Mouse (Mus musculus): Measurements from ENCODE around the gene Parp1. TPM values are rescaled to one million over a fixed set of nuclear protein-coding genes. Genes with fewer than 3 reads are reported as not detected.
A peak's percentile ranks its signal among the peaks of the same experiment; 100 is the strongest.
"Not testable (repeated sequence)": the region's sequence is repeated elsewhere in the genome, so short reads cannot be mapped to it uniquely, and the experiment has no call there.

Parp1 gene
- total RNA-seq, 2 experiments from 2014 or later = 148 to 156 TPM

GRCm38 (mm10) chr1:180622389-180622788 is 53.7 kb downstream of the Parp1 start:
- no peak for DNase-seq (ENCODE audit: extremely low spot score in 1 of 2, low spot score in 1 of 2)

GRCm38 (mm10) chr1:180623911-180624310 is 55.2 kb downstream of the Parp1 start:
- no peak for DNase-seq (ENCODE audit: extremely low spot score in 1 of 2, low spot score in 1 of 2)

- no peak for DNase-seq (ENCODE audit: extremely low spot score in 1 of 2, low spot score in 1 of 2)
Observed at GRCm38 (mm10) chr1:180626141-180626540, 57.4 kb downstream of the Parp1 start.

DNA sequence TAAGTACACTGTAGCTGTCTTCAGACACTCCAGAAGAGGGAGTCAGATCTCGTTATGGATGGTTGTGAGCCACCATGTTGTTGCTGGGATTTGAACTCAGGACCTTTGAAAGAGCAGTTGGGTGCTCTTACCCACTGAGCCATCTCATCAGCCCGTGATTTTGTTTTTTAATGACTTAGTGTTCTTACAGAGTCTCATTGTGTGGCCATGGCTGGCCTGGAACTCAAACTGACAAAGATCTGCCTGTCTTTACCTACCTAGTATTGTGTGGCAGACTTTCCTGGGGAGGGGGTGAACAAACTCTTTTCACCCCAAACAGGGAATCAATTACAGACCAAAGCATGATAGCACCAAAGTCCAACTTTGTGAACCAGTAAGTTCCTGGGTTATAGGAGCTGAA is 69.1 kb downstream of the Parp1 start:
- not testable (repeated sequence) for DNase-seq (ENCODE audit: extremely low spot score in 1 of 2, low spot score in 1 of 2)

GRCm38 (mm10) chr1:180639416-180640401 is 71.0 kb downstream of the Parp1 start:
- no peak for DNase-seq (ENCODE audit: extremely low spot score in 1 of 2, low spot score in 1 of 2)

- peak in 1 of 2 experiments; percentile 8 for DNase-seq (ENCODE audit: extremely low spot score in 1 of 2, low spot score in 1 of 2)
Observed at GRCm38 (mm10) chr1:180640605-180641125, 71.9 kb downstream of the Parp1 start.

DNA sequence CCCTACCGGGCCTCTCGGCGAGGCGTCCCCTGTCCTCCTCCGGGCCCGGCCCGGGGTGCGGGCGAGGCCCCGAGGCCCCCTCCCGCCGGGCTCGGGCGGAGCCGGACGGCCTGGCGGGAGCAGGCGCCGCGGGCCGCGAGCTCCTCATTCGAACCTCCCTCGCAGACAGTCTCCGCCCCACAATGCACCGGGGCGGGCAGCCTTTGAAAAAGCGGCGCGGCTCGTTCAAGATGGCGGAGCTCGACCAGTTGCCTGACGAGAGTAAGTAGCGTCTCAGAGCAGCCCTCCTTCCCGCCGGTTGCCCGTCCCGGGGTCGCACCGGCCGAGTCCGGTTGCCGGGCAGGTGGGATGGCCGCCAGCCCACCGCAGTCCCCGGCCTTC is 72.4 kb downstream of the Parp1 start, which contains the start of gene Lin9:
Gene Lin9, plus strand, starts transcription at position 14 of the 381 bp plus-strand sequence.
- DNase-seq (ENCODE audit: extremely low spot score in 1 of 2, low spot score in 1 of 2) = peak; percentile 85 to 86

GRCm38 (mm10) chr1:180641518-180642227 is 72.9 kb downstream of the Parp1 start:
- peak in 1 of 2 experiments; percentile 8 for DNase-seq (ENCODE audit: extremely low spot score in 1 of 2, low spot score in 1 of 2)

- DNase-seq (ENCODE audit: extremely low spot score in 1 of 2, low spot score in 1 of 2) = no peak
Observed at GRCm38 (mm10) chr1:180642228-180642564, 73.5 kb downstream of the Parp1 start.

Small RNA genes lying within 50 kb of the gene (microRNA-seq; reads per million reads assigned to microRNA genes)
- gene Mir6904 = 0 reads per million in 2 experiments

Other genes with a start within 250 kb of the Parp1 start
- 10 to 100 TPM; 24.4 to 26.5 TPM for gene Itpkb, start 238.4 kb upstream of the Parp1 start, total RNA-seq (2021)
- 100 to 1,000 TPM; 309 to 310 TPM for gene Stum, start 85.4 kb upstream of the Parp1 start, total RNA-seq (2021)
- gene Lin9, start 72.2 kb downstream of the Parp1 start, total RNA-seq (2021) = 1 to 10 TPM; 4.6 TPM
- gene Mixl1, start 128.1 kb downstream of the Parp1 start, total RNA-seq (2021) = not detected
- 10 to 100 TPM; 32.7 to 34.9 TPM for gene Acbd3, start 157.1 kb downstream of the Parp1 start, total RNA-seq (2021)
- 100 to 1,000 TPM; 388 to 399 TPM for gene H3f3a, start 245.0 kb downstream of the Parp1 start, total RNA-seq (2021)